Mouse (Mus musculus) adrenal gland, postnatal 4 days (tissue): Measurements from ENCODE around the gene Pkmyt1. TPM values are rescaled to one million over a fixed set of nuclear protein-coding genes. Genes with fewer than 3 reads are reported as not detected.

Experiments
- DNase-seq, 2 experiments: peaks; one replicate each; pipeline ENCODE4 v3.0.0; 2021 to 2022; ENCODE audit warnings: low spot score in 2 of 2, mixed read lengths in 2 of 2
- long read RNA-seq, 2 experiments: library from polyadenylated mRNA; stranded (forward); transcript quantifications; one replicate each; pipeline ENCODE4 v2.0.0; 2021
- total RNA-seq, 2 experiments: library from RNA; stranded (reverse); gene quantifications; 2 replicates each; pipeline ENCODE4 v1.2.3; 2021

Pkmyt1 gene
- total RNA-seq: 10 to 100 TPM; 20.0 to 22.4 TPM
- long read RNA-seq, experiment 1, transcript Pkmyt1-201 (8 exons, 2,040 nt): major isoform, 30 of 40 reads
- long read RNA-seq, experiment 1, partial matches to known transcripts: 4 of 40 reads
- long read RNA-seq, experiment 1, other reads (novel, unspliced or antisense): 4 of 40 reads
- long read RNA-seq, experiment 2, transcript Pkmyt1-201 (8 exons, 2,040 nt): major isoform, 21 of 41 reads
- long read RNA-seq, experiment 2, partial matches to known transcripts: 10 of 41 reads
- long read RNA-seq, experiment 2, other reads (novel, unspliced or antisense): 10 of 41 reads

GRCm38 (mm10) chr17:23725999-23726757 is at the start of gene Pkmyt1:
Pkmyt1 (plus strand) TSS chr17:23726336.
- DNase-seq: peak; percentile 89 to 93

DNA sequence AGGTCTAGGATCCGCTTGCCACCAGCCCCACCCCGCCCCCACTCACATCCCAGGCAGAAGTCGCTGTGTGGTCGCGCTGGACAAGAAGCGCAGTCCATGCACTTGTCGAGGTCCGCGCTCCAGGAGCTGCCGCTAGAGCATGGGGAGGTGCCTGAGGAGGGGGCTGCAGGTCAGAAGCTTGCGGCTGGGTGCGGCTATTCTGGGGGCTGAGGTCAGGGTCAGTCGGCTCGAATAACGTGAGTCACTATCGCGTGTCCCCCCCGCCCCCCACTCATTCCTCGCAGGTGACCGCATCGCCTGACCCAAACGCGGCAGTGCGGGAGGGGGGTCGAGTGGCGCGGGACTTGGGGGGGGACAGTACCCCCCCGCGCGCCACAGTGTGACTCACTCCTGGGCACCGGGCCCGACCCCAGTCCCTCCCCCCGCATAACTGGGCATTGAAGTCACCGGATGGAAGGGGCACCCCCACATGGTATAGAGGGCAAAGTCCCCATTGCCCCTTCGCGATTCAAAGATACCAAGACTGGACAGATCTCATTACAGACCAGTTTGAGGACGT is 49.6 kb upstream of the Pkmyt1 start:
- DNase-seq: peak; percentile 37 to 57

DNA sequence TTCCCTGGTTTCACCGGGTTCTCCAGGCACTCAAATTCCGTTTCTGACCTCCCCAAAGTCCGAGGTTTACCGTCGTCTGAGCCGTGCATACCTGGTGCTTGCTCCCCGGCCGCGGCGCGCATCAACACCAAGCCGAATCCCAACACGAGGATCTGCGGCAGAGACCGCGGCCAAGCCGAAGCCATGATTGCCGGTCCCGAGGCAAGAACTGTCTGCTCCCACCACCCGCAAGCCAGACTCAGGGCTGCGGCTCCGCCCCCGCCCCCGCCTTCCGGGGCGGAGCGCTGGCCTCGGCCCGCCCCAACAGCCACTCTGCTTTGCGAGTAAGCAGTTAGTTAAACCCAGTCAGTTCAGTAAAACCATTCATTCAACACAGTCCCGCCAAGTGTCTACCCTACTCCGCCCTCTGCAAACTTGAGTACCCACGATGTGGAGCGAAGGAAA is 48.9 kb upstream of the Pkmyt1 start, which contains the start of gene Tnfrsf12a:
TSS of gene Tnfrsf12a (minus strand) at position 233 of the 444 bp plus-strand sequence.
- DNase-seq: peak; percentile 62 to 75

GRCm38 (mm10) chr17:23679127-23679835 is 46.9 kb upstream of the Pkmyt1 start, which contains the start of gene Cldn6:
Cldn6 (plus strand) TSS chr17:23679249.
- no peak for DNase-seq

GRCm38 (mm10) chr17:23680336-23680735 is 45.8 kb upstream of the Pkmyt1 start:
- no peak for DNase-seq

DNA sequence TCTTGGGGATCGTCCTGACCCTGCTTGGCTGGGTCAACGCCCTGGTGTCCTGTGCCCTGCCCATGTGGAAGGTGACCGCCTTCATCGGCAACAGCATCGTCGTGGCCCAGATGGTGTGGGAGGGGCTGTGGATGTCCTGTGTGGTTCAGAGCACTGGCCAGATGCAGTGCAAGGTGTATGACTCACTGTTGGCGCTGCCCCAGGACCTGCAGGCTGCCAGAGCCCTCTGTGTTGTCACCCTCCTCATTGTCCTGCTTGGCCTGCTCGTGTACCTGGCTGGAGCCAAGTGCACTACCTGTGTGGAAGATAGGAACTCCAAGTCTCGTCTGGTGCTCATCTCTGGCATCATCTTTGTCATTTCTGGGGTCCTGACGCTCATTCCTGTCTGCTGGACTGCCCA is 45.0 kb upstream of the Pkmyt1 start:
- DNase-seq: no peak

- DNase-seq: no peak
These were observed 44.0 kb upstream of the Pkmyt1 start for GRCm38 (mm10) chr17:23682092-23682491.

DNA sequence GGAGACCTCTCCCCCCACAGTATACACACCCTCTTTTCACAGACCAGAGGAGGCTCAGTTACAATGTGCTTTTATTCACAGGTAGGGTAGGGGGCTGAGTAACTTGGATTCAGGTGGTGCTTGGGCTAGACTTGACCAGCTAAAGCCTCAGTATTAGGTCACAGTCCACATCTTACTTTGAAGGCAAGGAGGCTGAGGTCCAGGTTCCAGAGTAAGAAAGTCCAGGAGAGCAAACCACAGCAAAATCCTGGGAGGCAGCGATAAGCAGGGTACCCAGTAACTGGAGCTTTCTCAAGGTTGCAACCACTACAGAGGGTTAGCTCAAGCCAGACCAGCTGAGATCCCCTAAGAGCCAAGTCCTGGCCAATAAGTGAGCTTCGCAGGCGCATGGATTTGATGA is 43.6 kb upstream of the Pkmyt1 start:
- DNase-seq: no peak

- no peak for DNase-seq
These were observed 42.9 kb upstream of the Pkmyt1 start for GRCm38 (mm10) chr17:23683226-23683625.

DNA sequence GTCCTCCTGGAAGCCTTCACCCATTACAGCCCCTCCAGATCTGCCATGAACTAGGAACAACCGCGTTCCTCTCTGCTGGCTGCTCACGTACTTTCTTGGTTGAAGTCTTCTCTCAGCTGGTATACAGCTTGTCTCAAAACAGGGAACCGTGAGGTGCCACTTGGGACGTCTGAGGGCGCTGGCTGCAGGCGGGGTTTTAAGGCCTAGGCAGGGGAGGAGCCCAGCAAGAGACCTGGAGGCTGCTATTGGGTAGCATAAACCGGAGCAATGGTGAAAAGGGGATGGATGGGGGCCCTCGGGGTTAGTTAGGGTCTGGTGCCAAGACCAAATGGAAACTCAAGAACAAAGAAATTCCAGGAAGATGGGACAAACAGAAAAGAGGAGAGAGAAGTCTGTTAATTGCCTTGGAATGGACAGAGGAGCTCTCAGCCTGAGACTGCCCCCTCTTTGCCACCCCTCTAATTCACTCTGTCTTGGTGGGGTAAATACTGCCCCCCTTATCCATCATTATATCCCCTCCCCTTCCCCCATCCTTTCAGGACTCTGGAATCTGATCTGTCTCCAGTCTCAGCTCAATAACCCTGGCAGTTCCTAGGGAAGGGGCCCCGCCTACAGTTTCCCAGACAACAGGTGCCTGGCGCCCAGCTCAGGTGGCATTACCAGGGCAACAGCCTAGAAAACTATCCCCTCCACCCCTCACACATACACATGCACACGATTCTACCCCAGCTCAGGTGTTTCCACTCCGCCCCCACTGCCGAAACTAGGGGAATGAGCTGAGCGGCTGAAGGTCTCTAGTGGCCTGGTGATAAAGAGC is 42.1 kb upstream of the Pkmyt1 start, which contains the start of gene Cldn9:
TSS of gene Cldn9 (minus strand) at position 171 of the 817 bp plus-strand sequence.
- DNase-seq: no peak

DNA sequence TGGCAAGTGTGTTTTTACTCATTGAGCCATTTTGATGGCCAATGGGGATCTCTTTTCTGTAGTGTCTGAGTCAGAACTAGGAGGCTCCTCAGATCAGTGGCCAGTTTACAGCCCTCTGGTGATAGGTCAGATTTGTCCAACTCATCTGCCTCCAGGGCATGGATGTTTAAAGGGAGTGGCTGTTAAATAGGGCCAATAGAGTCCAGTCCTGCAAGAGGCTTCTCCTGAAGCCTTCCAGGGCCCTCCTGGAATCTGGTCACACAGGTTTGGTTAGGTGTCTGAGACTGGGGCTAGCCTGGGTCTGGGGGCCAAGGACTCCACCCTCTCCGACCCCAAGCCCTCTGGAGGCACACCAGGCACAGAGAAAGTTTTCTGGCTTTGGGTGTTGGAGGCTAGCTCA is 31.6 kb upstream of the Pkmyt1 start:
- no peak for DNase-seq

DNA sequence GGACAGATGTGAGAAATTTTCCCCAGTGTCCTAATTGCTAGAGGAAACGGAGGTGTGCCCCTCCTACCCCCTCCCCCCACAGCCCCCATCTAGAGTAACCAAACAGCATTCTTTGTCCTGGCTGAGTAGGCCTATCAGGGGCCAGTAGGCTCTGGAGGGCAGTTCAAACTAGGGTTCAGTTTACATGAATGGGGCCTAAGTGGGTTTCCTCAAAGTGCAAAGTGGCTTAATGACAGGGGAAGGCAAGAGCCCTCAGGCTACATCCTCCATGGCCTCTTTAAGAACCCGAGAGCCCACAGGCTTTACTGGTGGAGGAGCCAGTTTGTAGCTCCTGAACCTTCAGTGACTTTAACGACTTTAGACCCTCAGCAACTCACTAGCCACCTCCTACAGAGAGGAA is 30.3 kb upstream of the Pkmyt1 start:
- no peak for DNase-seq

- no peak for DNase-seq
These were observed 26.7 kb upstream of the Pkmyt1 start for GRCm38 (mm10) chr17:23699131-23700077.

- peak; percentile 70 to 73 for DNase-seq
These were observed 26.1 kb upstream of the Pkmyt1 start for GRCm38 (mm10) chr17:23700079-23700478.

GRCm38 (mm10) chr17:23703301-23703700 is 22.8 kb upstream of the Pkmyt1 start:
- DNase-seq: no peak

- no peak for DNase-seq
These were observed 21.4 kb upstream of the Pkmyt1 start for GRCm38 (mm10) chr17:23704741-23705140.

- no peak for DNase-seq
These were observed 20.5 kb upstream of the Pkmyt1 start for GRCm38 (mm10) chr17:23705525-23706104.

GRCm38 (mm10) chr17:23706212-23706611 is 19.9 kb upstream of the Pkmyt1 start:
- DNase-seq: peak; percentile 53 to 58

GRCm38 (mm10) chr17:23717003-23717402 is 9.1 kb upstream of the Pkmyt1 start:
- no peak for DNase-seq
